Mouse (Mus musculus): Measurements from ENCODE around the gene Gm6899.

The Gm6899 gene

DNA sequence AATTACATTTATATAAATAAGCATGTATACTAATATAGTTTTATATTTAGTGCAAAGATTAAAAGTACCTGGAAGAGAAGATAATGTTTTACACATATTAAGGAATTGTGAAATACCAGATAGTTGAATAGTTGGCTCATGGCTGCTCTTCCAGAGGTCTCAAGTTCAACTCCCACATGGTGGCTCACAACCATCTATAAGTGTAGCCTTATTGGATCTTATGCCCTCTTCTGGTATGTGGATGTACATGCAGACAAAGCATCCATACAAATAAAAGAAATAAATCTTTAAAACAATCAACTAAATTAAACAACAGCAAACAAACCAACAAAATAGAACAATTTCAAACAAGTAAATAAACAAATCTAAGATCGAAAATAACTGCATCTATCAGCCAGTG lies 49.1 kb downstream of the Gm6899 start:
- peak; percentile 17 for DNase-seq (ENCODE audit: low read depth, low spot score)

All from CD4-positive, CD25-positive, alpha-beta regulatory T cell, adult 2 months (primary cell).